Mouse (Mus musculus): ENCODE data around the gene Olfr430.
"Not testable (repeated sequence)": the region's sequence is repeated elsewhere in the genome, so short reads cannot be mapped to it uniquely, and the experiment has no call there.

GRCm38 (mm10) chr1:174048227-174048626 is 18.2 kb upstream of the Olfr430 start:
- not testable (repeated sequence) for TF ChIP-seq CTCF, EP300 (IDR thresholded peaks at IDR 0.05; ENCODE audit: low read depth)

Measured in heart, postnatal 0 days (tissue).